Comparison of ENCODE assay signal across 21 mouse cellular contexts in the genomic region with DNA sequence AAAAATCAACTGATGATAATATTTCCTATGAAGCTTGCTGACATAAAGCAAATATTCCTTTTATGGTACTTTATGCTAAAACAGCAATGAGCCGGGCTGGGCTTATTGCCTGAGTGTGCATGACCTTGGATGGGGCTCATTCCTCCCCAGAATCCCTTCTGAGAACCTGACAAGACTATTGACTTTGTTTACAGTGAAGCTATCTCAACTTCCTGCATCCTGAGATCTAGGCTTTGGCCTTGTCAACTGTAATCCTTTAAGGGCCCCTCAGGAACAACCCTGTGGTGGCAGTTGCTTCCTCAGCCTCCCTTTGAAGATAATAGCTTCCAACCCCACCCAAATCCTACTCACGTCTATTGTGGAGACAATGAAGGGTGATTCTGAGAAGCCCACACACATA.
DNase-seq lines count a peak whose midpoint lies in the region; ATAC-seq and TF ChIP-seq lines count a peak whose summit lies in the region.
"Had no signal": no experiment of that assay in that cellular context is flagged by ENCODE, and none has a peak within 500 bp of the region (broad histone marks: within the 10 kb centered on the region; RNA-seq: fewer than 3 reads in every experiment).

No protein-coding gene starts in this region.

- no peaks in the 10 kb centered on the region for H3K36me3 ChIP-seq in liver, embryonic 11.5 days (ENCODE audit: control insufficient read depth, insufficient read depth, low read length)
- no peaks in the 10 kb centered on the region for H3K36me3 ChIP-seq in liver, postnatal 0 days (replicated peaks; ENCODE audit: insufficient read depth, low read length)
- no peaks in the 10 kb centered on the region for H3K36me3 ChIP-seq in lung, postnatal 0 days (ENCODE audit: insufficient read depth, low read length)
- no peaks in the 10 kb centered on the region for H3K36me3 ChIP-seq in ES-E14 (ENCODE audit: control insufficient read depth, insufficient read depth, low read length, poor library complexity, severe bottlenecking)
- H3K36me3 ChIP-seq: embryonic facial prominence, embryonic 10.5 days; G1E; heart, embryonic 12.5 days; hindbrain, embryonic 15.5 days had no signal

- in situ Hi-C loops in ES-E14 (cut with MboI; ENCODE audit: low sequenced_read_pairs in 2 of 2, unreplicated experiment in 2 of 2): no loop called here

- WGBS in liver, embryonic 11.5 days: 49% methylated on average over 2 of the region's 2 CpGs
- 43% methylated on average over 2 of the region's 2 CpGs for WGBS in liver, postnatal 0 days (ENCODE audit: insufficient replicate concordance)
- WGBS in lung, postnatal 0 days: 34% methylated on average over 2 of the region's 2 CpGs

- TF ChIP-seq CTCF in liver, postnatal 0 days (IDR thresholded peaks at IDR 0.05; ENCODE audit: low read depth): no peak
- no peak for TF ChIP-seq CTCF in lung, postnatal 0 days (IDR thresholded peaks at IDR 0.05)

- no peak overlapping the region for H3K27ac ChIP-seq in liver, embryonic 11.5 days (ENCODE audit: low read depth, low read length)
- no peak overlapping the region for H3K27ac ChIP-seq in liver, postnatal 0 days (ENCODE audit: low read depth)
- H3K27ac ChIP-seq in lung, postnatal 0 days (ENCODE audit: low read length): no peak overlapping the region
- no peak overlapping the region for H3K27ac ChIP-seq in ES-E14 (ENCODE audit: insufficient read depth, low read depth, low read length, poor library complexity, severe bottlenecking)
- peak overlapping the region; percentile 89 for H3K27ac ChIP-seq in brown adipose tissue, adult 24 weeks (replicated peaks; ENCODE audit: low read depth, low read length)

- H3K4me1 ChIP-seq in liver, embryonic 11.5 days (replicated peaks; ENCODE audit: control insufficient read depth, insufficient read depth, low read length): no peaks in the 10 kb centered on the region; the same call in none of the 2 replicates
- no peaks in the 10 kb centered on the region for H3K4me1 ChIP-seq in liver, postnatal 0 days (ENCODE audit: insufficient read depth)
- H3K4me1 ChIP-seq in lung, postnatal 0 days (ENCODE audit: insufficient read depth, low read depth, low read length): no peaks in the 10 kb centered on the region
- peaks cover 0 to 2% of the 10 kb centered on the region in 2 experiments; a peak in 1 of 4 replicates for H3K4me1 ChIP-seq in ES-E14 (ENCODE audit: control insufficient read depth in 2 of 2, insufficient read depth in 2 of 2, low read length in 2 of 2, poor library complexity in 1 of 2)
- H3K4me1 ChIP-seq in brown adipose tissue, adult 24 weeks (ENCODE audit: control insufficient read depth, insufficient read depth, insufficient read length, low read length): peaks cover 14% of the 10 kb centered on the region

- no peaks in the 10 kb centered on the region for H3K9me3 ChIP-seq in liver, embryonic 11.5 days (ENCODE audit: control insufficient read depth, low read length)
- H3K9me3 ChIP-seq in liver, postnatal 0 days (ENCODE audit: low read length): no peaks in the 10 kb centered on the region
- H3K9me3 ChIP-seq in lung, postnatal 0 days (ENCODE audit: low read length): no peaks in the 10 kb centered on the region
- no peaks in the 10 kb centered on the region for H3K9me3 ChIP-seq in ES-E14 (ENCODE audit: control insufficient read depth, insufficient read depth, low read depth, low read length)
- H3K9me3 ChIP-seq: embryonic facial prominence, embryonic 10.5 days; forebrain, embryonic 13.5 days; heart, embryonic 12.5 days; hindbrain, embryonic 15.5 days had no signal

- no peak for DNase-seq in liver, embryonic 11.5 days (ENCODE audit: low spot score)
- DNase-seq in liver, postnatal 0 days: no peak
- peak; percentile 8 for DNase-seq in lung, postnatal 0 days (ENCODE audit: low spot score)
- no peak for DNase-seq in lung, postnatal 10 days
- peak; percentile 13 for DNase-seq in ES-E14 (ENCODE audit: low read depth, low spot score)
- no peak for DNase-seq in layer of hippocampus, adult 8-10 months (ENCODE audit: low spot score in 2 of 2)
- DNase-seq: adrenal gland, adult 2 months; adrenal gland, postnatal 25 days; cerebellum, adult 2 months; cerebellum, postnatal 10 days; forebrain, postnatal 0 days; gastrocnemius, postnatal 14 days; heart, adult 2 months; heart, postnatal 36 days had no signal

- no peak overlapping the region for H3K4me3 ChIP-seq in liver, embryonic 11.5 days (ENCODE audit: low read depth, low read length)
- no peak overlapping the region for H3K4me3 ChIP-seq in liver, postnatal 0 days (ENCODE audit: low read depth, low read length)
- no peak overlapping the region for H3K4me3 ChIP-seq in lung, postnatal 0 days (ENCODE audit: low read depth, low read length)
- no peak overlapping the region for H3K4me3 ChIP-seq in ES-E14 (ENCODE audit: insufficient read depth in 1 of 2, low read depth in 1 of 2, low read length in 2 of 2, poor library complexity in 1 of 2, severe bottlenecking in 1 of 2)
- no peak overlapping the region for H3K4me3 ChIP-seq in brown adipose tissue, adult 24 weeks (ENCODE audit: insufficient read depth, low read depth, low read length)
- H3K4me3 ChIP-seq: embryonic facial prominence, embryonic 10.5 days; forebrain, embryonic 13.5 days; heart, adult 2 months; heart, embryonic 12.5 days; hindbrain, embryonic 15.5 days had no signal

- no peak overlapping the region for H3K9ac ChIP-seq in liver, embryonic 11.5 days (ENCODE audit: low read depth, low read length)
- no peak overlapping the region for H3K9ac ChIP-seq in liver, postnatal 0 days (replicated peaks)
- no peak overlapping the region for H3K9ac ChIP-seq in lung, postnatal 0 days (replicated peaks; ENCODE audit: low read depth)
- H3K9ac ChIP-seq in ES-E14 (ENCODE audit: insufficient read depth, low read depth, low read length, poor library complexity, severe bottlenecking): no peak overlapping the region
- H3K9ac ChIP-seq: forebrain, embryonic 13.5 days; forebrain, postnatal 0 days; heart, embryonic 12.5 days; hindbrain, embryonic 15.5 days had no signal

- ATAC-seq in liver, embryonic 11.5 days (replicated peaks; ENCODE audit: low FRiP score): peak; percentile 41
- no peak for ATAC-seq in liver, postnatal 0 days
- ATAC-seq in lung, postnatal 0 days: peak; percentile 38
- ATAC-seq: forebrain, embryonic 13.5 days; forebrain, postnatal 0 days had no signal

- no peak for TF ChIP-seq EP300 in liver, postnatal 0 days (IDR thresholded peaks at IDR 0.05; ENCODE audit: low read depth)
- TF ChIP-seq EP300 in lung, postnatal 0 days (IDR thresholded peaks at IDR 0.05): no peak

- H3K4me2 ChIP-seq in liver, embryonic 11.5 days: no peak overlapping the region
- no peak overlapping the region for H3K4me2 ChIP-seq in liver, postnatal 0 days (ENCODE audit: low read depth, low read length)
- no peak overlapping the region for H3K4me2 ChIP-seq in lung, postnatal 0 days (replicated peaks; ENCODE audit: low read depth, low read length)
- H3K4me2 ChIP-seq: forebrain, embryonic 13.5 days; heart, embryonic 12.5 days; hindbrain, embryonic 15.5 days had no signal

- no peaks in the 10 kb centered on the region for H3K27me3 ChIP-seq in liver, embryonic 11.5 days (replicated peaks; ENCODE audit: control insufficient read depth, insufficient read depth, low read length)
- H3K27me3 ChIP-seq in liver, postnatal 0 days (ENCODE audit: insufficient read depth, low read length): no peaks in the 10 kb centered on the region
- no peaks in the 10 kb centered on the region for H3K27me3 ChIP-seq in lung, postnatal 0 days (replicated peaks; ENCODE audit: insufficient read depth, low read length)
- H3K27me3 ChIP-seq: CH12.LX; forebrain, embryonic 13.5 days; heart, embryonic 12.5 days; hindbrain, embryonic 15.5 days had no signal

TF ChIP-seq in ES-E14, 5 proteins besides CTCF, POLR2A, EP300 and RAD21:
- TF ChIP-seq ZC3H11A (IDR thresholded peaks at IDR 0.05; ENCODE audit: borderline replicate concordance, low read depth, low read length): no peak
- TF ChIP-seq MAFK (IDR thresholded peaks at IDR 0.05; ENCODE audit: insufficient read depth, low read depth, low read length): no peak
- no peak for TF ChIP-seq HCFC1 (IDR thresholded peaks at IDR 0.05; ENCODE audit: borderline replicate concordance, insufficient read depth, low read length)
- no peak for TF ChIP-seq ZNF384 (IDR thresholded peaks at IDR 0.05; ENCODE audit: low read depth, low read length)
- no peak for TF ChIP-seq CHD2 (IDR thresholded peaks at IDR 0.05; ENCODE audit: low read depth, low read length)

Comparison
In these comparisons a context has a peak if more than half of its experiments do, and no peak if none do; other contexts are left out.
1. DNase-seq: peak in lung, postnatal 0 days (single experiment) and ES-E14 (single experiment); none in liver, embryonic 11.5 days (single experiment), liver, postnatal 0 days (single experiment), lung, postnatal 10 days (single experiment) and layer of hippocampus, adult 8-10 months (0 of 2).